Mouse (Mus musculus): ENCODE measurements at regions not wholly inside any gene's neighbourhood (a gene's known extent, or its start where the extent isn't known, plus 50 kb on each side); places are given as distances from the start of the nearest gene placed in this dataset.

DNA sequence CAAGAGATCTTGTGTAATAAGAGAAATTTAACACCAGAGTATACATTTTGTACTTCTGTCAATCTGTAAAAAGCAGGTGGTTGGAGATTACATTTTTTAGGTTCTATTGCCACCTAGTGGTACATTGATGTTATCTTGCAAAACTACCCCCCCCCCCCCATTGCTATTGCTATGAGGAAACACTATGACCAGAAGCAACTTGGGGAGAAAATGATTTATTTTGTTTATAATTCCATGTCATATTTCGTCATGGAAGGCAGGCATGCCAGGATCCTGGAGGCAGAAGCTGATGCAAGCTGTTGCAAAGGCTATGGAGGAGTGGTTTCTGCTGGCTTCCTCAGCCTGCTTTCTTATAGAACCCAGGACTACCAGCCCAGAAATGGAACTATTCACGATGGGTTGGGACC, 86.6 kb upstream of the Megf9 start:
- Histone ChIP-seq H3K4me3 (ENCODE audit: low read depth, low read length) (no peak overlapping the region), H3K27me3 (ENCODE audit: control insufficient read depth, insufficient read depth, low read length) (no peaks in the 10 kb centered on the region), H3K4me1 (ENCODE audit: control insufficient read depth, insufficient read depth, low read length) (no peaks in the 10 kb centered on the region), H3K36me3 (replicated peaks; ENCODE audit: control insufficient read depth, insufficient read depth, low read depth, low read length) (no peaks in the 10 kb centered on the region), H3K4me2 (ENCODE audit: low read depth, low read length) (no peak overlapping the region), H3K27ac (replicated peaks; ENCODE audit: low read depth, low read length) (no peak overlapping the region), H3K9ac (replicated peaks; ENCODE audit: low read length) (no peak overlapping the region), H3K9me3 (replicated peaks; ENCODE audit: control insufficient read depth, low read length) (no peaks in the 10 kb centered on the region)
- ATAC-seq (replicated peaks; ENCODE audit: insufficient number of reproducible peaks, low FRiP score, low TSS enrichment, low read depth) (no peak), DNase-seq (ENCODE audit: low spot score) (peak; percentile 41)
- WGBS: 44% methylated on average over 2 of the region's 2 CpGs

DNA sequence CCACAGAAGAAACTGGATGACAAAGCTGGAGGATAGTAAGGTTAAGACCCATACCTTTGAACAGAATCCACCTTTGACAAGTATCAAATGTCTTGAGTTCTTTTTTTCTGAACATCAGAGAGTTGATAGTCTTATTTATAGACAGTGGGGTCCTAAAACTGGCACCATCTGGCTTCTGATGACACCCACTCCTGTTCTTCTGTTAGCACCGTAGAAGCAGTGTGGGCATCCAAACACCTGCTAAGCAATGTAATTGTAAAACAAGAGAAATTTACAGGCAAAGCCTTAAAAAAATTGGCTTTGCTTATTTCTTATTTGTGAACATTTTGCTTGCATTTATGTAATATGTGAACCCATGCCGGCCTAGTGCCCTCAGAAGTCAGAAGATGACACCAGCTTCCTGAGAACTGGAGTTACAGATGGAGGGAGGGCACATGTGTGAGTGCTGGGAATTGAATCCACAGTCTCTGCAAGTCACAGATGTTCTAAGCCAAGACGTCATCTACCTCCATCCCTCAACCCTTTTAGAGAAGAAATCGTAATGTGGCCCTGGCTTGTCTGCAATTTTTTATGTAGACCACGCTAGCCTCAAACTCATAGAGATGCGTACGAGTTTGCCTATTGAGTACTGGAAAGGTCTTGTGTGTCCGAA, 85.0 kb upstream of the Megf9 start:
- Histone ChIP-seq H3K4me3 (ENCODE audit: low read depth, low read length) (no peak overlapping the region), H3K4me1 (ENCODE audit: control insufficient read depth, insufficient read depth, low read length) (no peaks in the 10 kb centered on the region), H3K27me3 (ENCODE audit: control insufficient read depth, insufficient read depth, low read length) (no peaks in the 10 kb centered on the region), H3K9ac (replicated peaks; ENCODE audit: low read length) (no peak overlapping the region), H3K9me3 (replicated peaks; ENCODE audit: control insufficient read depth, low read length) (no peaks in the 10 kb centered on the region), H3K27ac (replicated peaks; ENCODE audit: low read depth, low read length) (no peak overlapping the region), H3K4me2 (ENCODE audit: low read depth, low read length) (no peak overlapping the region), H3K36me3 (replicated peaks; ENCODE audit: control insufficient read depth, insufficient read depth, low read depth, low read length) (no peaks in the 10 kb centered on the region)
- ATAC-seq (replicated peaks; ENCODE audit: insufficient number of reproducible peaks, low FRiP score, low TSS enrichment, low read depth): no peak
- DNase-seq (ENCODE audit: low spot score): no peak
- 84% methylated on average over 8 of the region's 8 CpGs for WGBS

DNA sequence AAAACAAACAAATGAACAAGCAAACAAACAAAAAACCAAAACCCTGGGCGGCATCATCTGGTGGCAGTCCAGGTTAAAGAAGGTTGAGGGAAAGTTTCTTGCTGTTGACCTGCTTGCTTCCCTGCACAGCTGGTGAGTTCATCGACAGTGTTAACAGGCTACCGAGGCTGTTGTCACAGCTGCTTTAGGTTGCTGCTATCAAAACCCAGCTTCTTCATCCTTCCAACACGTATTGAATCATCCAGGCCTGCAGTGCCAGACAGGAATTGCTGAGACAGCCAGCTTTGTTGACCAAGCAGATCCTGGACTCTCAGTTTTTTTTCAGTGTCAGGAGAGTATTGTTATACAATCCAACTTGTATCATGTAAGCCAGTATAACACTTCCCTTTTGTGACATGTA, 81.0 kb upstream of the Megf9 start:
- Histone ChIP-seq H3K4me1 (ENCODE audit: control insufficient read depth, insufficient read depth, low read length) (no peaks in the 10 kb centered on the region), H3K9ac (replicated peaks; ENCODE audit: low read length) (no peak overlapping the region), H3K27ac (replicated peaks; ENCODE audit: low read depth, low read length) (no peak overlapping the region), H3K36me3 (replicated peaks; ENCODE audit: control insufficient read depth, insufficient read depth, low read depth, low read length) (no peaks in the 10 kb centered on the region), H3K4me3 (ENCODE audit: low read depth, low read length) (no peak overlapping the region), H3K9me3 (replicated peaks; ENCODE audit: control insufficient read depth, low read length) (no peaks in the 10 kb centered on the region), H3K4me2 (ENCODE audit: low read depth, low read length) (no peak overlapping the region), H3K27me3 (ENCODE audit: control insufficient read depth, insufficient read depth, low read length) (no peaks in the 10 kb centered on the region)
- DNase-seq (ENCODE audit: low spot score): peak; percentile 12
- WGBS: 52% methylated on average over 4 of the region's 4 CpGs
- no peak for ATAC-seq (replicated peaks; ENCODE audit: insufficient number of reproducible peaks, low FRiP score, low TSS enrichment, low read depth)

DNA sequence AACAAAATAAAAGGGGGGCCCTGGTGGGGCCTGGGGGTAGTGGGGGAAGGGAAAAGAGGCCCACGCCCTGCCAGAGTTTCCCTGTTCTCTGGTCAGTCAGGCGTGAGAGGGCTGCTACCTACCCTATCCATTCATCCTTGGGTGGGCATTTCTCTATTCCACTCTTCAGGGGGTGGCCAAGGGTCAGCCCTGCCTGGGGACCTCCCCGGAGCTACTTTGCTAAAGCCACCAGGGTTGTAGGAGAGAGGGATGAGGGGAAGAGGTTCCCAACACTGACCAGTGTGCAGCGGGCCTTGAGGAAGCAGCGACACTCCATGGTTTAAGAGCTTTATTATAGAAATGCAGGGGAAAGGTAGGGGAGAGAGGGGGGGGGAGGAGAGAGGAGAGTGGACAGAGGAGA, 79.6 kb upstream of the Megf9 start:
- Histone ChIP-seq H3K9me3 (replicated peaks; ENCODE audit: control insufficient read depth, low read length) (no peaks in the 10 kb centered on the region), H3K27ac (replicated peaks; ENCODE audit: low read depth, low read length) (no peak overlapping the region), H3K27me3 (ENCODE audit: control insufficient read depth, insufficient read depth, low read length) (no peaks in the 10 kb centered on the region), H3K4me1 (ENCODE audit: control insufficient read depth, insufficient read depth, low read length) (no peaks in the 10 kb centered on the region), H3K4me2 (ENCODE audit: low read depth, low read length) (no peak overlapping the region), H3K36me3 (replicated peaks; ENCODE audit: control insufficient read depth, insufficient read depth, low read depth, low read length) (no peaks in the 10 kb centered on the region), H3K9ac (replicated peaks; ENCODE audit: low read length) (no peak overlapping the region), H3K4me3 (ENCODE audit: low read depth, low read length) (no peak overlapping the region)
- DNase-seq (ENCODE audit: low spot score) (no peak), ATAC-seq (replicated peaks; ENCODE audit: insufficient number of reproducible peaks, low FRiP score, low TSS enrichment, low read depth) (no peak)
- WGBS: 64% methylated on average over 5 of the region's 5 CpGs

DNA sequence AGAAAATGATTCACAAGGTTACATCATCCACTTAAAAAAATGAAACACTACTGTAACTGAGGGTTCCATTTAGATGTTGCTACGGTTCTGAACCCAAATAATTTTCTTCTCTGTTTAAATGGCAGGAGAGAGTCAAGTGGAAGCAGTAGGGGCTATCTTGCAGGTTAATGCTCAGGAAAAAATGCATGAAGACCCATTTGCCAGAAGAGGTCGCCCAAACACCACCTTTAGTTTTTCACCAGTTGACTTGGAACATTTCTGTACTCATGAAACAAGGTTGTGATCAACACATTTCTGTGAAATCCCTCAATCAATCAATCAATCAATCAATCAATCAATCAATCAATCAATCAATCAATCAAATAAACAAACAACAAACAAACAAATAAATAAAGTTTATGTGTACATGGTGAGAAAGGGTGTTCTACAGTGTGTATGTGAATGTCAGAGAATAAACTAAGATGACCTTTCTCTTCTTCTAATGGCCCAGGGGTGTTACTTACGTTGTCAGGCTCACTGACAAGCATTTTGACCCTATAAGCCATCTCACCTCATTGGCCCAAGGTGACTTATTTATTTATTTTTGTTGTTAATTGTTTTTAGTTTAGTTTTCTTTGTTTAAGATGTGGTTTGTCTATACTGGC, 68.5 kb upstream of the Megf9 start:
- ATAC-seq (replicated peaks; ENCODE audit: insufficient number of reproducible peaks, low FRiP score, low TSS enrichment, low read depth) (no peak), DNase-seq (ENCODE audit: low spot score) (peak; percentile 73)
- H3K4me3 ChIP-seq (ENCODE audit: low read depth, low read length): no peak overlapping the region
- H3K27me3 ChIP-seq (ENCODE audit: control insufficient read depth, insufficient read depth, low read length): no peaks in the 10 kb centered on the region
- 30% methylated on average over 3 of the region's 3 CpGs for WGBS
- H3K9me3 ChIP-seq (replicated peaks; ENCODE audit: control insufficient read depth, low read length): no peaks in the 10 kb centered on the region
- no peaks in the 10 kb centered on the region for H3K4me1 ChIP-seq (ENCODE audit: control insufficient read depth, insufficient read depth, low read length)
- no peak overlapping the region for H3K9ac ChIP-seq (replicated peaks; ENCODE audit: low read length)
- H3K4me2 ChIP-seq (ENCODE audit: low read depth, low read length): no peak overlapping the region
- no peaks in the 10 kb centered on the region for H3K36me3 ChIP-seq (replicated peaks; ENCODE audit: control insufficient read depth, insufficient read depth, low read depth, low read length)
- no peak overlapping the region for H3K27ac ChIP-seq (replicated peaks; ENCODE audit: low read depth, low read length)

DNA sequence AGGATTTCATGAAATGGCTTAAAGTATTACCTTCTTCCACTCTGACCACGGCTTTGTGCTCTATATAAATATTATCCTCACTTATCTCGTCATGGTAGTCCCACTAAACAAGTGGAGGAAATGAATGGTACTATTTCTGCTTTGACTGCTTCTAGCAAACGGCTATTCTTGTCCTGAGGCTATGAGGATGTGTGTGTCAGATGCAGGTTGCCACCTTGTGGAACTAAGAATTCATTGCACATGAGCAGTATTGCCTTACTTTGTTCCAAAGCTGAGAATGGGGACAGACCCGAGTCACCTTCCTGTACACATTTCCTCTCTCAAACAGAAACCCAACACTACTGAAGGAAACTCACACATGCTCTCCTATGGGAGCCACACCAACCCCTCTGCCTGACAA, 66.5 kb upstream of the Megf9 start:
- no peaks in the 10 kb centered on the region for H3K27me3 ChIP-seq (ENCODE audit: control insufficient read depth, insufficient read depth, low read length)
- H3K36me3 ChIP-seq (replicated peaks; ENCODE audit: control insufficient read depth, insufficient read depth, low read depth, low read length): no peaks in the 10 kb centered on the region
- no peaks in the 10 kb centered on the region for H3K9me3 ChIP-seq (replicated peaks; ENCODE audit: control insufficient read depth, low read length)
- H3K9ac ChIP-seq (replicated peaks; ENCODE audit: low read length): no peak overlapping the region
- H3K4me2 ChIP-seq (ENCODE audit: low read depth, low read length): no peak overlapping the region
- no peak overlapping the region for H3K27ac ChIP-seq (replicated peaks; ENCODE audit: low read depth, low read length)
- no peak overlapping the region for H3K4me3 ChIP-seq (ENCODE audit: low read depth, low read length)
- ATAC-seq (replicated peaks; ENCODE audit: insufficient number of reproducible peaks, low FRiP score, low TSS enrichment, low read depth) (peak; percentile 39; the same call in 1 of the 2 replicates), DNase-seq (ENCODE audit: low spot score) (peak; percentile 70)
- H3K4me1 ChIP-seq (ENCODE audit: control insufficient read depth, insufficient read depth, low read length): no peaks in the 10 kb centered on the region
- 14% methylated on average over 4 of the region's 4 CpGs for WGBS

All from embryonic facial prominence, embryonic 11.5 days (tissue).